Mouse (Mus musculus) stomach, embryonic 15.5 days (tissue): ENCODE results near the gene Gm3239. TPM values are rescaled to one million over a fixed set of nuclear protein-coding genes. Genes with fewer than 3 reads are reported as not detected.
"Not testable (repeated sequence)": the region's sequence is repeated elsewhere in the genome, so short reads cannot be mapped to it uniquely, and the experiment has no call there.

Experiments used
- ATAC-seq: fragments of 200-750 bp; cut with Nextera tagmentation; 2 replicates; pipeline ENCODE4 v1.8.0; 2017; ENCODE audit warnings: low read depth, moderate number of reproducible peaks, moderate TSS enrichment; ENCODE audit not compliant: insufficient read depth, low FRiP score
- H3K27ac ChIP-seq: fragments of 300-500 bp; sonication (generic); 2 replicates; pipeline ENCODE4 v1.5.1; 2015; ENCODE audit warnings: mild to moderate bottlenecking, inconsistent platforms
- H3K27me3 ChIP-seq: fragments of 300-500 bp; sonication (generic); replicated peaks from 2 replicates; pipeline ENCODE4 v1.6.1; 2015; ENCODE audit warnings: inconsistent platforms
- H3K36me3 ChIP-seq: fragments of 300-500 bp; sonication (generic); 2 replicates; pipeline ENCODE4 v1.6.1; 2015; ENCODE audit warnings: inconsistent platforms
- H3K4me1 ChIP-seq: fragments of 300-500 bp; sonication (generic); 2 replicates; pipeline ENCODE4 v1.6.1; 2015; ENCODE audit warnings: inconsistent platforms
- H3K4me2 ChIP-seq: fragments of 300-500 bp; sonication (generic); 2 replicates; pipeline ENCODE4 v1.6.1; 2015; ENCODE audit warnings: mild to moderate bottlenecking, inconsistent platforms
- H3K4me3 ChIP-seq: fragments of 300-500 bp; sonication (generic); replicated peaks from 2 replicates; pipeline ENCODE4 v1.5.1; 2015; ENCODE audit warnings: inconsistent platforms
- H3K9ac ChIP-seq: fragments of 300-500 bp; sonication (generic); 2 replicates; pipeline ENCODE4 v1.6.1; 2015; ENCODE audit warnings: inconsistent platforms
- H3K9me3 ChIP-seq: fragments of 300-500 bp; sonication (generic); 2 replicates; pipeline ENCODE4 v1.6.1; 2016; ENCODE audit warnings: inconsistent platforms
- WGBS: fragments of 180-500 bp; shearing (Covaris S2); methylation state at CpG from one replicate; pipeline ENCODE4 v1.1.7; 2015; 5-methylcytosine and 5-hydroxymethylcytosine counted together
- polyA plus RNA-seq: library from polyadenylated mRNA; unstranded; fragments of >200 nt; fragmentation: Nextera tagmentation; extraction: Ambion mirVana; gene quantifications from 2 replicates; pipeline ENCODE4 v1.2.1, GENCODE M21; 2015

The Gm3239 gene
- polyA plus RNA-seq = 0.18 TPM in 1 of 2 replicates, not detected in the other

GRCm38 (mm10) chr14:4663892-4664291 lies at the start of gene Gm3239:
Gene Gm3239, plus strand, starts transcription at chr14:4664192.
- H3K4me2 ChIP-seq, H3K27me3 ChIP-seq, H3K27ac ChIP-seq, H3K4me1 ChIP-seq, H3K9me3 ChIP-seq, H3K4me3 ChIP-seq, ATAC-seq, H3K9ac ChIP-seq, H3K36me3 ChIP-seq: not testable (repeated sequence)
- no CpG with 5 or more reads among the region's 2 CpGs for WGBS

GRCm38 (mm10) chr14:4632052-4632451 lies 31.9 kb upstream of the Gm3239 start, which contains the start of gene Gm8159:
Gene Gm8159, plus strand, starts transcription at chr14:4632352.
- not testable (repeated sequence) for H3K4me2 ChIP-seq, H3K4me1 ChIP-seq, H3K27ac ChIP-seq, H3K9me3 ChIP-seq, H3K9ac ChIP-seq, H3K36me3 ChIP-seq, H3K27me3 ChIP-seq, H3K4me3 ChIP-seq, ATAC-seq
- no CpG with 5 or more reads among the region's 2 CpGs for WGBS

GRCm38 (mm10) chr14:4649309-4649708 lies 14.7 kb upstream of the Gm3239 start:
- not testable (repeated sequence) for H3K27ac ChIP-seq, ATAC-seq, H3K36me3 ChIP-seq, H3K9me3 ChIP-seq, H3K27me3 ChIP-seq, H3K9ac ChIP-seq, H3K4me1 ChIP-seq
- H3K4me3 ChIP-seq = peak overlapping the region; percentile 22
- WGBS = 8% methylated on average over 12 of the region's 18 CpGs
- peak overlapping the region; percentile 50 for H3K4me2 ChIP-seq

GRCm38 (mm10) chr14:4650324-4650723 lies 13.7 kb upstream of the Gm3239 start:
- not testable (repeated sequence) for H3K27ac ChIP-seq, H3K9ac ChIP-seq, H3K4me2 ChIP-seq, H3K4me1 ChIP-seq, H3K27me3 ChIP-seq, H3K9me3 ChIP-seq, H3K36me3 ChIP-seq, ATAC-seq, H3K4me3 ChIP-seq
- 1% methylated on average over 5 of the region's 9 CpGs for WGBS

- H3K4me2 ChIP-seq, ATAC-seq, H3K4me3 ChIP-seq, H3K4me1 ChIP-seq, H3K27me3 ChIP-seq, H3K9ac ChIP-seq, H3K36me3 ChIP-seq, H3K9me3 ChIP-seq, H3K27ac ChIP-seq: not testable (repeated sequence)
- 74% methylated on average over 1 of the region's 2 CpGs for WGBS
These were observed 44.9 kb downstream of the Gm3239 start, which contains the start of gene Gm7876 for GRCm38 (mm10) chr14:4708938-4709337. Gene Gm7876, plus strand, starts transcription at chr14:4709238.

Other genes starting within 250 kb of the Gm3239 start
- 0.15 TPM in 1 of 2 replicates, not detected in the other for gene Gm3164, start 248.7 kb upstream of the Gm3239 start, polyA plus RNA-seq
- not detected in 2 replicates for gene Gm3173, start 233.2 kb upstream of the Gm3239 start, polyA plus RNA-seq
- not detected in 2 replicates for gene Gm3182, start 182.4 kb upstream of the Gm3239 start, polyA plus RNA-seq
- gene Gm3047, start 108.8 kb upstream of the Gm3239 start, polyA plus RNA-seq = not detected in 2 replicates
- not detected in 2 replicates for gene Gm8159, start 31.8 kb upstream of the Gm3239 start, polyA plus RNA-seq
- not detected in 2 replicates for gene Gm7876, start 45.0 kb downstream of the Gm3239 start, polyA plus RNA-seq
- 0.09 TPM in 1 of 2 replicates, not detected in the other for gene Gm3252, start 62.6 kb downstream of the Gm3239 start, polyA plus RNA-seq
- not detected in 2 replicates for gene Gm9602, start 112.1 kb downstream of the Gm3239 start, polyA plus RNA-seq
- gene Gm3269, start 173.9 kb downstream of the Gm3239 start, polyA plus RNA-seq = not detected in 2 replicates
- gene Gm3264, start 191.4 kb downstream of the Gm3239 start, polyA plus RNA-seq = 0.39 TPM in 1 of 2 replicates, not detected in the other
- gene Gm3278, start 228.2 kb downstream of the Gm3239 start, polyA plus RNA-seq = not detected in 2 replicates